In genomic region chr1:186887127-186887526, GRCm38 (mm10) we compare ENCODE assay signal across 29 mouse cellular contexts.
DNase-seq lines count a peak whose midpoint lies in the region; ATAC-seq and TF ChIP-seq lines count a peak whose summit lies in the region.
"Had no signal": no experiment of that assay in that cellular context is flagged by ENCODE, and none has a peak within 500 bp of the region (broad histone marks: within the 10 kb centered on the region; RNA-seq: fewer than 3 reads in every experiment).

No protein-coding gene starts in this region.

- no peak overlapping the region for H3K27ac ChIP-seq in hindbrain, postnatal 0 days
- no peak overlapping the region for H3K27ac ChIP-seq in hindbrain, embryonic 16.5 days (ENCODE audit: low read depth, low read length)
- H3K27ac ChIP-seq in forebrain, embryonic 15.5 days (replicated peaks): no peak overlapping the region
- H3K27ac ChIP-seq: embryonic facial prominence, embryonic 12.5 days; heart, embryonic 13.5 days; hindbrain, embryonic 14.5 days; kidney, embryonic 15.5 days; layer of hippocampus, adult 2 months; left cerebral cortex, adult 2 months; liver, embryonic 12.5 days; neural tube, embryonic 15.5 days had no signal

- H3K4me3 ChIP-seq in hindbrain, postnatal 0 days (ENCODE audit: low read length): no peak overlapping the region
- H3K4me3 ChIP-seq in hindbrain, embryonic 16.5 days (ENCODE audit: low read length): no peak overlapping the region
- no peak overlapping the region for H3K4me3 ChIP-seq in forebrain, embryonic 15.5 days
- H3K4me3 ChIP-seq: embryonic facial prominence, embryonic 12.5 days; heart, embryonic 13.5 days; kidney, embryonic 15.5 days; layer of hippocampus, adult 2 months; left cerebral cortex, adult 2 months; liver, embryonic 12.5 days; megakaryocyte, embryonic 14.5 days; neural tube, embryonic 15.5 days had no signal

- no peaks in the 10 kb centered on the region for H3K27me3 ChIP-seq in hindbrain, postnatal 0 days (ENCODE audit: insufficient read depth, low read length)
- H3K27me3 ChIP-seq in hindbrain, embryonic 16.5 days (replicated peaks; ENCODE audit: control insufficient read depth, insufficient read depth, low read length): no peaks in the 10 kb centered on the region
- H3K27me3 ChIP-seq in forebrain, embryonic 15.5 days: no peaks in the 10 kb centered on the region
- H3K27me3 ChIP-seq: embryonic facial prominence, embryonic 12.5 days; heart, embryonic 13.5 days; liver, embryonic 12.5 days; megakaryocyte, embryonic 14.5 days had no signal

- H3K9ac ChIP-seq in hindbrain, postnatal 0 days (replicated peaks; ENCODE audit: low read length): no peak overlapping the region
- no peak overlapping the region for H3K9ac ChIP-seq in hindbrain, embryonic 16.5 days (ENCODE audit: low read depth, low read length)
- no peak overlapping the region for H3K9ac ChIP-seq in forebrain, embryonic 15.5 days (replicated peaks)
- H3K9ac ChIP-seq: embryonic facial prominence, embryonic 12.5 days; heart, embryonic 13.5 days; hindbrain, embryonic 14.5 days; kidney, embryonic 15.5 days; liver, embryonic 12.5 days; liver, postnatal 0 days; neural tube, embryonic 15.5 days had no signal

- peak; percentile 59 to 70 for DNase-seq in cerebellum, postnatal 10 days
- DNase-seq in cerebellum, adult 11 months: no peak
- peak; percentile 25 for DNase-seq in hindbrain, postnatal 0 days (ENCODE audit: low spot score)
- DNase-seq in brain, embryonic 14.5 days (ENCODE audit: low read depth): peak; percentile 78
- DNase-seq in gastrocnemius, postnatal 4 days (ENCODE audit: low spot score in 2 of 2): no peak
- DNase-seq: adrenal gland, adult 2 months; adrenal gland, postnatal 36 days; embryo, embryonic 11 days; heart, postnatal 10 days; kidney, adult 18-20 months; kidney, postnatal 36 days; liver, postnatal 0 days; lung, postnatal 36 days; midbrain, embryonic 14.5 days; right cerebral cortex, adult 18-20 months; spleen, adult 18-20 months; thymus, postnatal 14 days had no signal

- no peak overlapping the region for H3K4me2 ChIP-seq in hindbrain, postnatal 0 days (ENCODE audit: low read depth, low read length)
- H3K4me2 ChIP-seq in hindbrain, embryonic 16.5 days (ENCODE audit: low read length): no peak overlapping the region
- no peak overlapping the region for H3K4me2 ChIP-seq in forebrain, embryonic 15.5 days (replicated peaks)
- H3K4me2 ChIP-seq: embryonic facial prominence, embryonic 12.5 days; heart, embryonic 13.5 days; hindbrain, embryonic 14.5 days; kidney, embryonic 15.5 days; liver, embryonic 12.5 days; neural tube, embryonic 15.5 days had no signal

- H3K9me3 ChIP-seq in hindbrain, postnatal 0 days (ENCODE audit: low read length): no peaks in the 10 kb centered on the region
- no peaks in the 10 kb centered on the region for H3K9me3 ChIP-seq in hindbrain, embryonic 16.5 days (ENCODE audit: control insufficient read depth, low read length)
- no peaks in the 10 kb centered on the region for H3K9me3 ChIP-seq in forebrain, embryonic 15.5 days
- H3K9me3 ChIP-seq: embryonic facial prominence, embryonic 12.5 days; kidney, embryonic 15.5 days; liver, embryonic 12.5 days; neural tube, embryonic 15.5 days had no signal

- no peak for TF ChIP-seq CTCF in hindbrain, postnatal 0 days (IDR thresholded peaks at IDR 0.05; ENCODE audit: low read depth)
- no peak for TF ChIP-seq CTCF in brain, embryonic 14.5 days (IDR thresholded peaks at IDR 0.05; ENCODE audit: borderline replicate concordance, extremely low read depth, insufficient read depth, insufficient read length)

- ATAC-seq in hindbrain, postnatal 0 days: 0 out of 2 replicates have a peak, but pooled peaks have one; percentile 38
- ATAC-seq in hindbrain, embryonic 16.5 days: no peak
- ATAC-seq in forebrain, embryonic 15.5 days (replicated peaks): 0 out of 2 replicates have a peak, but pooled peaks have one; percentile 41
- ATAC-seq: CD4-positive, CD25-positive, alpha-beta regulatory T cell, adult 4 months; liver, embryonic 12.5 days; liver, postnatal 0 days had no signal

- H3K36me3 ChIP-seq in hindbrain, postnatal 0 days (ENCODE audit: insufficient read depth, low read length): no peaks in the 10 kb centered on the region
- H3K36me3 ChIP-seq in hindbrain, embryonic 16.5 days (ENCODE audit: control insufficient read depth, insufficient read depth, low read length): no peaks in the 10 kb centered on the region
- no peaks in the 10 kb centered on the region for H3K36me3 ChIP-seq in forebrain, embryonic 15.5 days
- H3K36me3 ChIP-seq: embryonic facial prominence, embryonic 12.5 days; heart, embryonic 13.5 days; kidney, embryonic 15.5 days; liver, embryonic 12.5 days; neural tube, embryonic 15.5 days had no signal

- TF ChIP-seq POLR2A in brain, embryonic 14.5 days (IDR thresholded peaks at IDR 0.05; ENCODE audit: borderline replicate concordance, extremely low read depth, insufficient read depth, insufficient read length, poor library complexity, severe bottlenecking): no peak

- 50% methylated on average over 3 of the region's 3 CpGs for WGBS in hindbrain, postnatal 0 days
- WGBS in hindbrain, embryonic 16.5 days: 57% methylated on average over 3 of the region's 3 CpGs
- WGBS in forebrain, embryonic 15.5 days: 58% methylated on average over 3 of the region's 3 CpGs

- H3K4me1 ChIP-seq in hindbrain, postnatal 0 days (ENCODE audit: insufficient read depth, low read length): no peaks in the 10 kb centered on the region
- H3K4me1 ChIP-seq in hindbrain, embryonic 16.5 days (ENCODE audit: control insufficient read depth, insufficient read depth, low read depth, low read length): no peaks in the 10 kb centered on the region
- H3K4me1 ChIP-seq in forebrain, embryonic 15.5 days: peaks cover 16% of the 10 kb centered on the region
- H3K4me1 ChIP-seq: liver, embryonic 12.5 days; megakaryocyte, embryonic 14.5 days had no signal

Comparison
In these comparisons a context has a peak if more than half of its experiments do, and no peak if none do; other contexts are left out.
1. DNase-seq: peak in cerebellum, postnatal 10 days (2 of 2), hindbrain, postnatal 0 days (single experiment) and brain, embryonic 14.5 days (single experiment); none in cerebellum, adult 11 months (single experiment) and gastrocnemius, postnatal 4 days (0 of 2).